Mouse (Mus musculus) lung, postnatal 0 days (tissue): ENCODE measurements at regions not wholly inside any gene's neighbourhood (a gene's known extent, or its start where the extent isn't known, plus 50 kb on each side); places are given as distances from the start of the nearest gene placed in this dataset.

Experiments used
- CTCF ChIP-seq: IDR thresholded peaks from 2 replicates; pipeline ENCODE4 v1.5.1; 2016; ENCODE audit warnings: antibody characterized with exemption, mild to moderate bottlenecking
- EP300 ChIP-seq: IDR thresholded peaks from 2 replicates; pipeline ENCODE4 v1.6.1; 2016; ENCODE audit warnings: antibody characterized with exemption, mild to moderate bottlenecking, control low read depth

GRCm38 (mm10) chr2:115513774-115514231, 67.7 kb upstream of the BC052040 start:
- no peak for TF ChIP-seq CTCF
- no peak for TF ChIP-seq EP300
